Mouse (Mus musculus) stomach, embryonic 15.5 days (tissue): ENCODE measurements at regions not wholly inside any gene's neighbourhood (a gene's known extent, or its start where the extent isn't known, plus 50 kb on each side); places are given as distances from the start of the nearest gene placed in this dataset.

Experiments
- ATAC-seq: fragments of 200-750 bp; cut with Nextera tagmentation; 2 replicates; pipeline ENCODE4 v1.8.0; 2017; ENCODE audit warnings: low read depth, moderate number of reproducible peaks, moderate TSS enrichment; ENCODE audit not compliant: insufficient read depth, low FRiP score
- H3K27ac ChIP-seq: fragments of 300-500 bp; sonication (generic); 2 replicates; pipeline ENCODE4 v1.5.1; 2015; ENCODE audit warnings: mild to moderate bottlenecking, inconsistent platforms
- H3K27me3 ChIP-seq: fragments of 300-500 bp; sonication (generic); replicated peaks from 2 replicates; pipeline ENCODE4 v1.6.1; 2015; ENCODE audit warnings: inconsistent platforms
- H3K36me3 ChIP-seq: fragments of 300-500 bp; sonication (generic); 2 replicates; pipeline ENCODE4 v1.6.1; 2015; ENCODE audit warnings: inconsistent platforms
- H3K4me1 ChIP-seq: fragments of 300-500 bp; sonication (generic); 2 replicates; pipeline ENCODE4 v1.6.1; 2015; ENCODE audit warnings: inconsistent platforms
- H3K4me2 ChIP-seq: fragments of 300-500 bp; sonication (generic); 2 replicates; pipeline ENCODE4 v1.6.1; 2015; ENCODE audit warnings: mild to moderate bottlenecking, inconsistent platforms
- H3K4me3 ChIP-seq: fragments of 300-500 bp; sonication (generic); replicated peaks from 2 replicates; pipeline ENCODE4 v1.5.1; 2015; ENCODE audit warnings: inconsistent platforms
- H3K9ac ChIP-seq: fragments of 300-500 bp; sonication (generic); 2 replicates; pipeline ENCODE4 v1.6.1; 2015; ENCODE audit warnings: inconsistent platforms
- H3K9me3 ChIP-seq: fragments of 300-500 bp; sonication (generic); 2 replicates; pipeline ENCODE4 v1.6.1; 2016; ENCODE audit warnings: inconsistent platforms
- WGBS: fragments of 180-500 bp; shearing (Covaris S2); methylation state at CpG from one replicate; pipeline ENCODE4 v1.1.7; 2015; 5-methylcytosine and 5-hydroxymethylcytosine counted together

- 27% methylated on average over 11 of the region's 11 CpGs for WGBS
- Histone ChIP-seq H3K4me2 (peak overlapping the region; percentile 9; the same call in 1 of the 2 replicates), H3K4me1 (no peaks in the 10 kb centered on the region), H3K4me3 (no peak overlapping the region), H3K9ac (no peak overlapping the region), H3K27me3 (no peaks in the 10 kb centered on the region), H3K27ac (no peak overlapping the region), H3K36me3 (no peaks in the 10 kb centered on the region), H3K9me3 (no peaks in the 10 kb centered on the region)
- no peak for ATAC-seq
These were observed 67.7 kb upstream of the Kcnma1 start for GRCm38 (mm10) chr14:24081911-24082558.

- ATAC-seq = no peak
- 64% methylated on average over 4 of the region's 4 CpGs for WGBS
- no peak overlapping the region for H3K9ac ChIP-seq
- no peaks in the 10 kb centered on the region for H3K4me1 ChIP-seq
- no peaks in the 10 kb centered on the region for H3K9me3 ChIP-seq
- H3K4me3 ChIP-seq = no peak overlapping the region
- no peaks in the 10 kb centered on the region for H3K36me3 ChIP-seq
- no peak overlapping the region for H3K4me2 ChIP-seq
- H3K27ac ChIP-seq = no peak overlapping the region
- H3K27me3 ChIP-seq = no peaks in the 10 kb centered on the region
These were observed 54.4 kb upstream of the Kcnma1 start for GRCm38 (mm10) chr14:24068693-24069092.

GRCm38 (mm10) chr14:24067657-24068056 is 53.4 kb upstream of the Kcnma1 start:
- Histone ChIP-seq H3K27ac (no peak overlapping the region), H3K27me3 (no peaks in the 10 kb centered on the region), H3K9ac (no peak overlapping the region), H3K36me3 (no peaks in the 10 kb centered on the region), H3K4me3 (no peak overlapping the region), H3K9me3 (no peaks in the 10 kb centered on the region), H3K4me2 (no peak overlapping the region), H3K4me1 (no peaks in the 10 kb centered on the region)
- 38% methylated on average over 6 of the region's 6 CpGs for WGBS
- no peak for ATAC-seq

GRCm38 (mm10) chr14:24065231-24065767 is 51.0 kb upstream of the Kcnma1 start:
- H3K4me3 ChIP-seq = no peak overlapping the region
- no peaks in the 10 kb centered on the region for H3K27me3 ChIP-seq
- H3K4me1 ChIP-seq = no peaks in the 10 kb centered on the region
- H3K27ac ChIP-seq = no peak overlapping the region
- no peaks in the 10 kb centered on the region for H3K36me3 ChIP-seq
- WGBS = 76% methylated on average over 4 of the region's 4 CpGs
- H3K9me3 ChIP-seq = no peaks in the 10 kb centered on the region
- no peak overlapping the region for H3K4me2 ChIP-seq
- no peak overlapping the region for H3K9ac ChIP-seq
- no peak for ATAC-seq
